Mouse (Mus musculus) thymus, postnatal 4 days (tissue): ENCODE data around the gene Slc3a2.

Experiments
- DNase-seq: peaks from one replicate; pipeline ENCODE4 v3.0.0; 2021

Slc3a2 gene

DNA sequence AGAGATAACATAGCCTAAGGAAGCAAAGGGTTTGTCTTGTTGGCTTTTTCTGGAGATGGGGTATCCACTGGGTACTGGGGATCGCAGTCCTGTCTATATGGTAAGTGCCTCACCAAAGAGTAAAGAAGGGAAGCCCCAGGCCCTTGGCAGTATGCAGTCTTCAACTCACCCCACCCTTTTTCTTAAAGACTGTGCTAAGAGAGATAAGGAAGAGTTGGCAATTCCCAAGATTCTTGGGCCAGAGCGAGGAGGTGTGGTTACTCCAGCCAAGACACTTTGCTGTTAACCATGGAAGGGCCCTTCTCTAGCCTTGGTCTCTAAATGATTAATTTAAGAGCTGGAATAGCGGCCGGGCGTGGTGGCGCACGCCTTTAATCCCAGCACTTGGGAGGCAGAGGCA is 16.2 kb downstream of the Slc3a2 start:
- no peak for DNase-seq

DNA sequence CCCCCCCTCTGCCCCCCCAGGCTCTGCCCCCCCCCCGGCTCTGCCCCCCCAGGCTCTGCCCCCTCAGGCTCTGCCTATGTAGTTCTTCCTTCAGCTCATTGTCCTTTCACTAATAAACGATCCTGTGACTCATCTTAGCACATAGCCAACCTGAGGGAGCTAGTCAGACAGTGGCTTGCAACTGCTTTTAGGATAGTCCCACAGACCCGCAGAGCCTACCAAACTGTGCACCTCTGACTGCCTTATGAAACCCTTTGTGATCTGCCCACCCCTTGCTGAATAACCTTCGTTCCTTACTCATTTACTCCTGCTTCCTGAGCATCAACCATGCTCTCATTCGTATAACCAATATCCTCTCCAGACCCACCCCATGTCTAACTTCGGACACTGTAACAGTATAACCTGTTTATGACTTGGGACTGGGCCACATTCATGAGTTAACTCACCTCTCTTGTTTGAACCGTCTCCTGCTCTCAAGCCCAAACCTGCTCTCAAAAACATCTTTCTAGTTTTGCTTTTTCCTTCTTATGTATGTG is 17.0 kb downstream of the Slc3a2 start:
- no peak for DNase-seq

DNA sequence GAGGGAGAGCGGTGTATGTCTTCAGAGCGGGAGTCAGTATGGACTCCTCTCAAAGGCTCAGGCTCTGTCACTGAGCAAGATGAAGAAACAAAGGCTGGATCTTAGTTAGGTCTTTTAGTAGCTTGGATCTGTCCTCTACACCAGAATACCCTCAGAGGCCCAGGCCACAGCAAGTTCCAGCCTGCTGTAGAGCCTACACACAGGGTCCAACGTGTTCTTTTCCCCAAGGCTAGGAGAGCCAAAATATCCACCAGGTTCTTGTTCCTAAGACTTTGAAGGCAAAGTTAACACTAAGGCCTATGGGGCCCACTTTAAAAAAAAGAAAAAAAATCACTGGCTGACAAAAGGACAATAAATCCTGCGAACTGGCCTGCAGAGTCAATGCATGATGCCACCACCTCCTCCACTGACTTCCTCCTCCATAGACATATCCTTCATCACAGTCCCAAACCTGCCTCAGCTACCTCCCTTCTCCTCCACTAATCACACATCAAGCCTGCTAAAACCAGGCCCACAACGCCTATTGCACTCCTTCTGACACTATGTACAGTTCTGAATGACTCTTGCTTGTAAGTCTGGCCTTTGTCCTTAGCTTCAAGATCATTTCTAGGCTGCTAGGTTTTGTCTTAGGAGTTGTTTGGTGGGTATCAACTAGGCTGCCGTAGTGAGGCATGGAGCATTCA is 18.0 kb downstream of the Slc3a2 start:
- no peak for DNase-seq

DNA sequence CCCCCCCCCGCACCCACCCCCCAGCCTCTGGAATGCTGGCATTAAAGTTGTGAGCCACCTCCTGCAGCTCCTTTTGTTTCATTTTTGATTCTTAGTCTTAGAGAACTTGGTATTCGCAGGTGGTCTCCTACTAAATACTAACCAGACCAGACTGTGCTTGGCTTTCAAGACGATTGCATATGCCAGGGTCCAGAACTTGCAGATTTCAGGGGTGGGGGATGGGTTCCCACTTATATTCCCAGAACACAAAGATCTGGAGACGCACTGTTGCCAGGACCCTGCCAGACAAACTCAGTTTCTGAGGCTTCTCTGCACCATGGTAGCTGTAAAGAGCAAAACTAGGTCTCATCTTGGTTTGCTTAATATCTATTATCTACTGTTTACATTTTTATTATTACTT is 19.6 kb downstream of the Slc3a2 start:
- no peak for DNase-seq

DNA sequence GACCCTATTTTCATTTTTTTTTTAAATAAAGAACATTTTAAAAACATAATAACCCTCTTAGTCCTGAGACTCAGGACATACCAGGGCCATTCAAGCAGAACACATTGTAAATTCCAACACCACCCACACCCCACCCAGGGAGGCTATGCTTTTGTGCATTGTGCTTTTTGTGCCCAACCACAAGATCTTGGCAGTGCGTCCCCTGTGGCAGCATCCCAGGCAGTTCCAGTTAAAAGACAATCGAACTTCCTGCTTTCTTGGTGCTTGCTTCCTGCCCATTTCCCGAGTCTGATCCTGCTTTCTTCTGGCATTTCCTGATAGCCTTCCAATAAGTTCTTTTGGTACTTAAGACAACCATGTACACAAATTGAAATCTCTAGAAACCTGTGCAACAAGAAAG is 20.7 kb downstream of the Slc3a2 start:
- no peak for DNase-seq

DNA sequence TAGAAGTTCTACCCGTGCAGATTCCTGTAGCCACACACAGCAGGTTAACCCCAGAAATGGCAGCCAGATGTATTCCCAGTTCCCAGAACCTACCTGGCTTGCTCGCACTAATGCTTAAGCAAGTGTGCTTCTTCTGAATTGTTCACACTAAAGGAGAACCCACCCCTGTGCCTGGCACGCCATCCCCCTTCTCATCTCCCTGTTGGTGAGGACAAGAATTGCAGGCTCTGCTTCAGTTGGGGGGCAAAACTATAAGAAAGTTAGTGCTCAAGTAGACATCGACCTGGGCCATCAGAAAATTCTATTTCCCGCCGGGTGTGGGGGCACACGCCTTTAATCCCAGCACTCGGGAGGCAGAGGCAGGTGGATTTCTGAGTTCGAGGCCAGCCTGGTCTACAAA is 23.5 kb downstream of the Slc3a2 start:
- DNase-seq: peak; percentile 53

DNA sequence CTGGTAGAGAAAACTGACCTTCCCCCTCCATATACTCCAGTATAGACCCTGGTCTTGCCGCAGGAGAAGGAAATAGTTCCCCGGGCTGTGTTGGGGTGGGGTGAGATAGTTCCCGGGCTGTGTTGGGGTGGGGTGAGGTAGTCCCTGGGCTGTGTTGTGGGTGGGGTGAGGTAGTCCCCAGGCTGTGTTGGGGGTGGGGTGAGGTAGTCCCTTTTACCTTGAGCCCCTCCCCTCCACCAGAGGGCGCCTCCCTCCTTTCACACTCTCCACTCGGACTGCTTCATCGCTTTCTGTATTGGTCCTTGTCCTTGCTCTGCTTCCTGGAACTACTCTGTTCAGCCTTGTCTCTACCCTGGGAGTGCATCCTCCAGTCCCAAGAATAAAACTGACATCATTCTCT is 27.8 kb downstream of the Slc3a2 start:
- DNase-seq: peak; percentile 86

DNA sequence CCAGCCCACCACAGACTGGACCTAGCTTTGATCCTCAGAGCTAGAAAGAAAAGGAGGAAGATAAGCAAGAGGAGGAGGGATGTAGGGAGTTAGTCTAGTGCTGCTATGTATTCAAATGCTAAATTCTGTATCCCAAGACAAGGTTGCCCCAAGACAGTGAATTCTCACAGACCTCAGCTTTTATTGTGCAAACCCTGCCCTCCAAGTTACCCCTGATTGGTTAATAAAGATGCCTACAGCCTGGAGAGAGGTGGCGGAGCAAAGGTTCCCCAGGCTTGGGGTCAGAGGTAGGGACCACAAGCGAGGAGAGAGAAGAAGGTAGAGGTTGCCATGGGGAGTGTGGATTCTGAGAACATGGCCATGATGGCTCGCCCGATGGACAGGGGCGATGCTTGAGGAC is 30.4 kb downstream of the Slc3a2 start:
- DNase-seq: no peak

DNA sequence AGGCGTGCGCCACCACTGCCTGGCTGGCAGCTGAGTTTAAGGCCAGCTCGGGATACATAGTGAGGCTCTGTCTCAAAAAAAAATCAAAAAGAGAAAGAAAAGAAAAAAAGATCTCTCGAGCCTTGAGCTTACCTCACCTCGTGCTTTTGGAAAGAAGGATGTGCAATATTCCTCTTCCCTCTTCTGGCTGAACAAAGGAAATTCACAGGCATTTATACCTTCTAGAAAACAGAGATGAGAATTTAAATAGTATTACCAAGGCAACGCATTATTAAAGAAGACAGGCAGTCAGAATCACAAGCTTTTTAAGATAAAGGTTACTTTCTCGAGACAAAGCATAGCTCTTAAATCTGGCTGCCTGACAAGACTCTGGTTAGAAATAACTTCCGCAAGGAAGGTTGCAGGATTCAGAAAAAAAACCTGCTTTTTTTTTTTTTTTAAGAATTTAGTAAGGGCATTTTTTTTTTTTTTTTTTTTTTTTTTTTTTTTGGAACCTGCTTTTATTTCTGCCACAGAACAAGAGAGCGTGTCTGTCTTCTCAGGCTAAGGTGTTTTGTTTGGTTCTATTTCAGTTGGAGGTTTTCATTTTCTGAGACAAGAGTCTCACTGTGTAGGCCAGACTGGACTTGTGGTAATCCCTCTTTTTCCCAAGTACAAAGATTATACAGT is 31.2 kb downstream of the Slc3a2 start:
- no peak for DNase-seq

DNA sequence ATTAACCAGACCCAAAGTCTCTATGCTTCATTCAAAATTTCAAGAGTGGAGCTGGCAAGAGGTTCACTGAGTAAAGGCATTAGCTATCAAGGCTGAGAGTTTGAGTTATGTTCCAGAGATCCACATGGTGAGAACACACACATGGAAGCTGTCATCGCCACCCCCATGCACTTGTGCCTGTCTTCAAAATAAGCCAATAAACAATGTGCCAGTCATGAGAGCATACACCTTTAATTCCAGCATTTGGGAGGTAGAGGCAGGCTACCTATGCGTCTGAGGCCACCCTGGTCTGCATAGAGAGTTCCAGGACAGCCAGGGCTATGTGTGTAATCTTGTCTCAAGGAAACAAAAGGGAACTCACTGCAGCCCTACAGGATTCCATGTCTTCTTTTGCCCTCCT is 39.5 kb downstream of the Slc3a2 start:
- DNase-seq: no peak

DNA sequence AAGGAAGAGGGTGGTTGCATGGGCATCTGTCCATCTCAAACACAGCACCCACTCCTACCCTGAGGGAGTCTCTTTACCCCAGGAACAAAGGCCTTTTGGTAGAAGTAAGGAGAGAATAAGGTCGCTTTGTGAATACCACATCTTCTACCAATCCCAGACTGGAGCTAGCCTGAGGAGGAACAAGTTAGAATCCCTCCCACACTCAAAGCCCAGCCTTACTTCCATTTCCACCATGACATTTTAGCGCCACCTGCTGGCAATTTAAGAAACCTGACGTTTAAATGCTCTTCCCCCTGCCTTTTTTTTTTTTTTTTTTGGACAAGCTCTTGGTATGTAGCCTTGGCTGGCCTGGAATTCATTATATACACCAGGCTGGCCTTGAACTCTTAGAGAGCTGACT is 40.2 kb downstream of the Slc3a2 start:
- DNase-seq: peak; percentile 82

DNA sequence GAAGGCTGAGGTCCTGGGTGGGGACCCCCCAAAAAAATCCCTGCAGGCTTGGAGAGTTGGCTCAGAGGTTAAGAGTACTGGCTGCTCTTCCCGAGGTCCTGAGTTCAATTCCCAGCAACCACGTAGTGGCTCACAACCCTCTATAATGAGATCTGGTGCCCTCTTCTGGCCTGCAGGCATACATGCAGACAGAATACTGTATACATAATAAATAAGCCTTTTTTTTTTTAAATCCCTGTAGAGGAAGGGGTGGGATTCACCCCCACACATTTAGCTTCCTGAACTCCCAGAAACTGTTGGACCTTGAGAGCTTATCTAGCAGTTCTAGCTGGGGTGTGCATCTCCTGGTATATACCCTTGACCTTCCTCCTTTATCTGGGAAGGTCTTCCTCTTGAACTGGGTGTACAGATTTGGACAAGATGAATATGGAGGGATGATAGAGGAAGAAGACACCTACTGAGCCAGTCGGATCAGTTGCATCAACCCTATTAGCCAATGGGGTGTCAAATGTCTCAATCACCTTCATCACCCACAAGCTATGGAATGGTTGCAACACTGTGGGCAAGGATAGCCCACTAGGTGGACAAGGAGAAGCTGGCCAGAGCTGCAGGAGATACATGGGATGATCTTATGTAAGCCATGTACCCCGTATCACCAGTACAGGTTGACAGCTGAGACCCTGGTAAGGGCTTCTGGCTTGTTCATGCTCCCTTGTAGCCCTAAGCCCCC is 41.4 kb downstream of the Slc3a2 start:
- no peak for DNase-seq

DNA sequence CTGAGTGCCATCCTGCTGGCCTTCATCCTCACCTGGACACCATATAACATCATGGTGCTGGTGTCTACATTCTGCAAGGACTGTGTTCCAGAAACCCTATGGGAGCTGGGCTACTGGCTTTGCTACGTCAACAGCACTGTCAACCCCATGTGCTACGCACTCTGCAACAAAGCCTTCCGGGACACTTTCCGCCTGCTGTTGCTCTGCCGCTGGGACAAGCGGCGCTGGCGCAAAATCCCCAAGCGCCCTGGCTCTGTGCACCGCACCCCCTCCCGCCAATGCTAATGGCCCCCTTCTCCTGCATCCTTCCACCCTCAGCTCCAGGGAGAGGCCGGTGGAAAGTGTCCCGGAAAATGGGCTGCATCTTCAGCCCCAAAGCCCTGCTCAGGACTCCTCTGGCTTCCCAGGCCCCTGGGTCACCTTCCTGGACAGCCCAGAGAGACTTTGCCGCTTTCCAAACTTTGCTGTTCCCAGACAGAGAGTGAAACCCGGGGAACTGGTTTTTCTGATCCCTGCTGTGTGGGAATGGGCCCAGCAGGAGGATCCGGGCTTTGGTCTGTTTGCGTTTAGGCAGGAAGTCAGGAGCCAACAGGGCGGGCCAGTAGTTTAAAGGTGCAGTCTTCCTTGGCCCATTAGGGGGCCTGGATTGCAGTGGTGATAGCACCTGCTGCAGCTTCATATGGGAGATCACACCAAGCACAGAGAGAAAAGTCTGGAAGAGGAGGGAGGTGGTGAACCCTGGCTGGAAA is 44.0 kb downstream of the Slc3a2 start:
- DNase-seq: no peak

DNA sequence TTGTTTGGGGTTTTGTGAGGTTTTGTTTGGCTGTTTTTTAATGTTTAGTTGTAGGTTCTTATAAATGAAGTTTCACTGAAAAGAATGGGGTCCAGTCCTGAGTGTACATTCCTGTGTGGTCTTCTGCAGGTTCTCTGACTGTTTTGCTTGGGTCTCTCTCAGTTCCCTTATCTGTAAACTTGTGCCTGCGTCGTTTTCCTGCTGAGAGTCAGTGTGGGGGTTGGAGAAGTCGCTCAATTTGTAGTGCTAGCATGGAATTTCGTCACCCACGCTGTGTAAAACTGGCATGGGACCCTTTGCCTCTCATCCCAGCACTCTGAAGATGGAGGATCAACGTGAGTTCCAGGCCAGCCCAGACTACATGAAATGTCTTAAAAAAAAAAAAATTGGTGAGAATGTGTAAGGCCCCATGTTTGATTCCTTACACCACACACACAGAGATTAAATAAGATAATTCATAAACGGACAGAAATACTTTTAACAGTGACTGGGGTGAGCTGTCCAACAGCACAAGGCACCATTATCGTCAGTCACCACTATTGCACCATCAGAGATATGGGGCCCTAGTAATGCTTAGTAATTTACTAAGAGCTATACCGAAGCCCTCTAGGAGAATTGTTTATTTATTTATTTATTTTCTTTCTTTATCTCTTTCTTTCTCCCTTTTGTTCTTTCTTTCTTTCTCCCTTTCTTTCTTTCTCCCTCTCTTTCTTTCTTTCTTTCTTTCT is 49.7 kb downstream of the Slc3a2 start:
- DNase-seq: no peak

DNA sequence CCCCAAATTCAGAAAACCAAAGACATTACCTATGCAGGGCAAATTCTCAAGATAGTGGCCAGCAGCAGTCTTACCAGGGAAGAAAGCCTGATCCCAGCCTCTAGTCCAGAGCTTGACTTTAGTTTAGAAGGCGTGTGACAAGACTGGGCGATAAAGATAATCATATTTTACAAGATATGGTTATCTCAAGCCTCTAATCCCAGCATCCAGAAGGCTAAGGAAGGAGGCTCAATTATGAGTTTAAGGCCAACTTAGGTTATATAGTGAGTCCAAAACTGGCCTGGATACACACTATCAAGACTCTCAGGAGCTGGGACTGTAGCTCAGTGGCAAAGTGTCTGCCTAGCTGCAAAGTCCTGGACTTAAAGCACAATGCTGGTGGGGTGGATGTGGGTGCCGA is 50.3 kb downstream of the Slc3a2 start:
- DNase-seq: no peak

DNA sequence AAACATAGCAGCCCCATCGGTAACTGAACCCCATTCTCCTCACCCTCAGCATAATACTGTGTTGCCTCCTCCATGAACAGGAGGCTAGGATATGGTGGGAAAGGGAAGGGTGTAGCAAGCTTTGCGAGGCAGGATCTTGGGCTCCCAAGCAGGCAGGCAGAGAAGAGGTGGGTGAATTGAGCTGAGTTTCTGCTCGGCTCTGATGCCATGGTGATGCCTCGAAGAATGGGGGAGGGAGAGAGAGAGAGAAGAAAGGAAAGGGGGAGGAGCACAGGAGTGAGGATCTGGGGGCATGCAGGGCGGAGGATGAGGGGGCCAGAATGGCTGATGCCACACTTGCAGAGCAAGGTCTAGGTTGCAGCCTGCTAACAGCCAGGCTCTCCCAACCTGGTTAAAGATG is 57.4 kb downstream of the Slc3a2 start:
- no peak for DNase-seq

DNA sequence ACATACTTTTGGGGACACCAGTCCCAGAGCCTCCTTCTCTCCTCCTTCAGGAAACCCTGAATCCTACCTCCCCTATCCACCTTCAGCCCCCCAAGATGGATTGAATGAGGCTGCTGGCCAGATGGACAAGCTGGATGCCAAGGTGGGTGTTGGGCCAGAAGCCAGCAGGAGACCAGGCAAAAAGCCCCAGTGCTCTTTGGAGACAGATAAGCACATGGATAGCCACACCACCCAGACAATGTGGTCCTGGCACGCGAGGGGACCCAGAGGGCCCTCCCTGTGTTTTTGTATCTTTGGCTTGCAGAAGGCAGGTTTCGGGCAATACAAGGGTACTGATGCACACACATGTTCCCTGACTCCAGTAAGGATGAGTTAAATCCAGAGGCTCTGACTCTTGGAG is 58.3 kb downstream of the Slc3a2 start:
- DNase-seq: no peak

DNA sequence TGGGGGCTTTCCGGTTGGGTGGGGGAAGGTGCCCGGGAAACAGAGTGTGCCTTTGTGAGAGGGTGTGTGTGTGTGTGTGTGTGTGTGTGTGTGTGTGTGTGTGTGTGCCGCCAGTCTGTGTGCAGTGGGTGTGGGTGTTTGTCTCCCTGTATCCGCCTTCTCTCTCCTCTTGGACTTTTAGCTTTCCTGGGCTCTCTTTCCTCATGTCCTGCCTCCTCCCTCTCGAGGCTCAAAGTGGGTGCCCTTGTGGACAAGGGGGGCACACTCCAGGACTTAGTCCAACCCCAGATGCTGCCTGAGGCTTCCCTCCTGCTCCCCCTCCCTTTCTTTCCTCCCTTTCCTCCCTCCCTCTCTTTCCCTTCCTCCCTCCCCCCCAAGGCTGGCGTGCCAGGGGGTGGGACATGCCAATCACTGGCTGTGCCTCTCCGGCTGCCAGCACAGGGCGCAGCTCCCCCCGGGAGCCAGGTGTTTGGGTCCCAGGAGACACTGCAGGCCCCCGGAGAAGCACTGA is 59.2 kb downstream of the Slc3a2 start:
- DNase-seq: no peak

DNA sequence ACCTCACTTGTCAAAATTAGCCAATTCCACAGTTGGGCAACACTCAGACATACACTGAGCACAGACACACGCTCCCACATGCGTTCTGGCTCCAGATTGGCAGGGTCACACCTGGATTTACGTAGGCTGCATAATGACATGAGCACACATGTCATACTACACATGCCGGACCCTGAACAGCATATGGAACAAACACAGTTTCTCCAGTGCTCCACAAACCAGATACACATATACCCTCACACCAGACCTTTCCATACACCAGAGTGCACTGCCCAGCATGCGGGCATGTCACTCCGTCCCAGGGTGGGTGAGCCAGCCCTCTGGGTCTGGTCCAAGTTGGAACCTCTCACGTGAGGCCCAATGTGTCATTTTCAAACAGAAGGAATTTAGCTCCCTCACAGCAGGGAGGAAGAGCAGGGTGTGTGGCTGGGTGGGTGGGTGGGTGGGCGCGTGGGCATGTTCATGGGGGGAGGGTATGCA is 59.8 kb downstream of the Slc3a2 start, which contains the start of gene Chrm1:
Gene Chrm1 (plus strand): TSS at position 430 of the 480 bp plus-strand sequence.
- no peak for DNase-seq

DNA sequence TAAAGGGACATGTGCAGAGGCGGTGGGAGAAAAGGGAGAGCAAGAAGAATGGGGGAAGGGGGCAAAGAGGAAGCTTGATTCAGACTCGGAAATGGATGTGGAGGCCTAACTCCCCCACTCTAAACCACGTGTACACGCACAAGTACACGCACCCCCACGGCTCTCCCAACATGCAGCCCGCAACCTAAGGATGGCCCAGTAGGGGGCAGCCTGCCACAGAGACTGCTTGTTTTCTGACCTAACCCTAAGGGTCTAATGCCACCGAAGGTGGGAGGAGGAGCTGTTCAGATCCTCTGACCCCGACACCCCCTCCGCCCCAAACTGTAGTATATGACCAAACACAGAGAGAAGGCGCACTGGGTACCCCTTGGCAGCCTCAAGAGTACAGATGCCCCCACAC is 60.8 kb downstream of the Slc3a2 start:
- DNase-seq: peak; percentile 81

DNA sequence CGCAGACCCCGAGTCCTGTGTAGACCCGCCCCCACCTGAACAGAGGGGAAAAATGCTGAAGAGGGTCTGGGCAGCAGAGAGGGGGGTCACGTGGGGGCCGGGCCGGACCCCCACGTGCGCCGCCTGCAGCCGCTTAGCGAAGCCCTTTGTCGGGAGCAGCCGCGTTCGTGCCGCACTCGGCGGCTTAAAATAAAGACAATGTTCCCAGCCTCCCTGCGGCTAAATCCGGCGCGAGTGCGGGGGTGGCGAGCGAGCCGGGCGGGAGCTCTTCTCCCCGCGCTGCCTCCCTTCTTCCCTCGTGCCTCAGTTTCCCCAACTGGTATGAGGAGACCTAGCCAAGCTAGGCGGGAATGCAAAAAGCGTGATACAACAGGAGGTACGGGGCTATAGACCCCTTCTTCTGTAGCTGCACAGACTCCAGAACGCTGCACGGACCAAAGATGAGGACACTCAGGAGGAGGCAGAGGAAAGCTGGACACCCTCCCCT is 61.3 kb downstream of the Slc3a2 start:
- DNase-seq: peak; percentile 38
